Mouse (Mus musculus): ENCODE results near the gene Zfp607b. TPM values are rescaled to one million over a fixed set of nuclear protein-coding genes. Genes with fewer than 3 reads are reported as not detected.

Zfp607b gene
- total and polyA plus RNA-seq, 3 experiments, result 0.04 to 4.4 (median 1.7) TPM

- Histone ChIP-seq H3K4me3 (ENCODE audit: low read depth, low read length) (no peak within 1 kb of the TSS), H3K9me3 (replicated peaks) (peaks cover 2% of the 10 kb centered on the region; the same call in 1 of the 2 replicates), H3K36me3 (replicated peaks) (no peaks in the 10 kb centered on the region), H3K4me1 (ENCODE audit: insufficient read depth, low read depth, low read length) (peaks cover 3% of the 10 kb centered on the region), H3K27me3 (ENCODE audit: insufficient read depth, low read length) (peaks cover 29% of the 10 kb centered on the region)
- TF ChIP-seq POLR2AphosphoS5 (IDR thresholded peaks at IDR 0.05; ENCODE audit: insufficient replicate concordance, low read depth, low read length), result no peak
- DNase-seq (ENCODE audit: low spot score) (no peak), ATAC-seq (ENCODE audit: extremely low read depth, insufficient number of reproducible peaks, low FRiP score, poor library complexity, severe bottlenecking) (no peak)
Observed at GRCm38 (mm10) chr7:27653681-27654437, 35.3 kb upstream of the Zfp607b start, which contains the start of gene Ttc9b. TSS of gene Ttc9b (plus strand) at chr7:27653915.

GRCm38 (mm10) chr7:27654607-27655276 is 34.4 kb upstream of the Zfp607b start:
- peaks cover 2% of the 10 kb centered on the region; the same call in 1 of the 2 replicates for H3K9me3 ChIP-seq (replicated peaks)
- peaks cover 31% of the 10 kb centered on the region for H3K27me3 ChIP-seq (ENCODE audit: insufficient read depth, low read length)
- no peaks in the 10 kb centered on the region for H3K36me3 ChIP-seq (replicated peaks)
- peaks cover 8% of the 10 kb centered on the region for H3K4me1 ChIP-seq (ENCODE audit: insufficient read depth, low read depth, low read length)
- DNase-seq (ENCODE audit: low spot score), result peak; percentile 32
- TF ChIP-seq CTCF (IDR thresholded peaks at IDR 0.05; ENCODE audit: low read depth, low read length), result peak; percentile 54; the same call in 1 of the 2 replicates
- no peak for TF ChIP-seq GATA1 (IDR thresholded peaks at IDR 0.05; ENCODE audit: borderline replicate concordance, low read length)
- no peak for ATAC-seq (ENCODE audit: extremely low read depth, insufficient number of reproducible peaks, low FRiP score, poor library complexity, severe bottlenecking)
- H3K4me3 ChIP-seq (ENCODE audit: low read depth, low read length), result no peak overlapping the region

GRCm38 (mm10) chr7:27655545-27655944 is 33.6 kb upstream of the Zfp607b start:
- peaks cover 8% of the 10 kb centered on the region for H3K4me1 ChIP-seq (ENCODE audit: insufficient read depth, low read depth, low read length)
- H3K36me3 ChIP-seq (replicated peaks), result no peaks in the 10 kb centered on the region
- TF ChIP-seq POLR2AphosphoS5 (IDR thresholded peaks at IDR 0.05; ENCODE audit: insufficient replicate concordance, low read depth, low read length), result no peak
- TF ChIP-seq TAL1 (conservative IDR thresholded peaks at IDR 0.05; ENCODE audit: low read depth, low read length), result no peak
- TF ChIP-seq GATA1 (IDR thresholded peaks at IDR 0.05; ENCODE audit: borderline replicate concordance, low read length), result no peak
- no peak for TF ChIP-seq GATA2 (IDR thresholded peaks at IDR 0.05; ENCODE audit: borderline replicate concordance, low read depth, low read length)
- TF ChIP-seq CTCF (IDR thresholded peaks at IDR 0.05; ENCODE audit: low read depth, low read length), result no peak
- peaks cover 31% of the 10 kb centered on the region for H3K27me3 ChIP-seq (ENCODE audit: insufficient read depth, low read length)
- ATAC-seq (ENCODE audit: extremely low read depth, insufficient number of reproducible peaks, low FRiP score, poor library complexity, severe bottlenecking) (no peak), DNase-seq (ENCODE audit: low spot score) (no peak)
- peaks cover 2% of the 10 kb centered on the region; the same call in 1 of the 2 replicates for H3K9me3 ChIP-seq (replicated peaks)
- H3K4me3 ChIP-seq (ENCODE audit: low read depth, low read length), result no peak overlapping the region

GRCm38 (mm10) chr7:27656600-27656999 is 32.5 kb upstream of the Zfp607b start:
- ATAC-seq (ENCODE audit: extremely low read depth, insufficient number of reproducible peaks, low FRiP score, poor library complexity, severe bottlenecking) (no peak), DNase-seq (ENCODE audit: low spot score) (no peak)
- no peaks in the 10 kb centered on the region for H3K36me3 ChIP-seq (replicated peaks)
- H3K27me3 ChIP-seq (ENCODE audit: insufficient read depth, low read length), result peaks cover 31% of the 10 kb centered on the region
- peaks cover 2% of the 10 kb centered on the region; the same call in 1 of the 2 replicates for H3K9me3 ChIP-seq (replicated peaks)
- H3K4me3 ChIP-seq (ENCODE audit: low read depth, low read length), result no peak overlapping the region
- peaks cover 8% of the 10 kb centered on the region for H3K4me1 ChIP-seq (ENCODE audit: insufficient read depth, low read depth, low read length)
- TF ChIP-seq CTCF (IDR thresholded peaks at IDR 0.05; ENCODE audit: low read depth, low read length) (no peak), TAL1 (conservative IDR thresholded peaks at IDR 0.05; ENCODE audit: low read depth, low read length) (no peak), GATA1 (IDR thresholded peaks at IDR 0.05; ENCODE audit: borderline replicate concordance, low read length) (no peak), POLR2AphosphoS5 (IDR thresholded peaks at IDR 0.05; ENCODE audit: insufficient replicate concordance, low read depth, low read length) (no peak), GATA2 (IDR thresholded peaks at IDR 0.05; ENCODE audit: borderline replicate concordance, low read depth, low read length) (no peak)

- Histone ChIP-seq H3K4me3 (ENCODE audit: low read depth, low read length) (no peak overlapping the region), H3K27me3 (ENCODE audit: insufficient read depth, low read length) (peaks cover 24% of the 10 kb centered on the region), H3K9me3 (replicated peaks) (no peaks in the 10 kb centered on the region), H3K36me3 (replicated peaks) (no peaks in the 10 kb centered on the region), H3K4me1 (ENCODE audit: insufficient read depth, low read depth, low read length) (peaks cover 8% of the 10 kb centered on the region)
- ATAC-seq (ENCODE audit: extremely low read depth, insufficient number of reproducible peaks, low FRiP score, poor library complexity, severe bottlenecking) (no peak), DNase-seq (ENCODE audit: low spot score) (no peak)
- TF ChIP-seq GATA1 (IDR thresholded peaks at IDR 0.05; ENCODE audit: borderline replicate concordance, low read length) (no peak), CTCF (IDR thresholded peaks at IDR 0.05; ENCODE audit: low read depth, low read length) (no peak), POLR2AphosphoS5 (IDR thresholded peaks at IDR 0.05; ENCODE audit: insufficient replicate concordance, low read depth, low read length) (no peak), GATA2 (IDR thresholded peaks at IDR 0.05; ENCODE audit: borderline replicate concordance, low read depth, low read length) (no peak), TAL1 (conservative IDR thresholded peaks at IDR 0.05; ENCODE audit: low read depth, low read length) (no peak)
Observed at GRCm38 (mm10) chr7:27657824-27658395, 31.2 kb upstream of the Zfp607b start.
